Mouse (Mus musculus) heart, adult 9 months (tissue): ENCODE measurements around the gene Mdn1.

Experiments used
- DNase-seq, 2 experiments: peaks; one replicate each; pipeline ENCODE4 v3.0.0; 2022; ENCODE audit warnings: low spot score in 2 of 2

Gene Mdn1

DNA sequence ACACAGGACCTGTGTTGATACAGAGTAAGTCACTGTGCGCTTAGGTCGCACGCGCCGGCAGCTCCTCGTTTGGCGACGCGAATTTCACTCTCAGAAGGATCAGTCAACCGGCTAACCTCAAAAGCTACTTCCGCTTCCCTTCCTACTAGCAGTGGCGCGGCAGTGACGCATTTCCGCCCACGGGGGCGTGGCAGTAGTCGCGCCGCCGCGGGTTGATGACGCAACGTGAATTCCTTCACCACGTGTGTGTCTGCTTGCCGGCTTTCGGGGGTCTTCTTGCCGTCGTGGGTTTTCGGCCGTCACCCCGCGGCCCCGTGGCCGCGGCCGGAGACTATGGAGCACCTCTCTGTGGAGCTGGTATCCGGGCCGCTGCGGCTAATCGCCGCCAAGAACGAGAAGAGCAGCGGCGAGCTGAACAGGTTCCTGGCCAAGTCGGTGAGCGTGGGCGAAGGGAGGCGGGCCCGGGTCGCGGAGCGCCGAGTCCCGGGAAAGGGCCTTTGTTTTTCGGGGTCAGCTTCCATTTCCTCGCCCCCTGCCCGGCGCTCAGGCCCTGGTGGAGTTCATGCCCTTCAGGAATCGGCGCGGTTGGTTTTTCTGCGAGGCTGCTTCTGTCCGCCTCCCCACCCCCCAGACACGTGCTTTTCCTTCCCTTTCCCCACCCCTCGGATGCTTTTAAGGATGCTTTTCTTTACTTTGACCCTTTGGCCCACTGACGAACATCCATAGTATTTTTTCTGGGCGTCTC is at the start of gene Mdn1:
TSS of gene Mdn1 (plus strand) at position 202 of the 745 bp plus-strand sequence.
- DNase-seq, result peak; percentile 88 to 94

DNA sequence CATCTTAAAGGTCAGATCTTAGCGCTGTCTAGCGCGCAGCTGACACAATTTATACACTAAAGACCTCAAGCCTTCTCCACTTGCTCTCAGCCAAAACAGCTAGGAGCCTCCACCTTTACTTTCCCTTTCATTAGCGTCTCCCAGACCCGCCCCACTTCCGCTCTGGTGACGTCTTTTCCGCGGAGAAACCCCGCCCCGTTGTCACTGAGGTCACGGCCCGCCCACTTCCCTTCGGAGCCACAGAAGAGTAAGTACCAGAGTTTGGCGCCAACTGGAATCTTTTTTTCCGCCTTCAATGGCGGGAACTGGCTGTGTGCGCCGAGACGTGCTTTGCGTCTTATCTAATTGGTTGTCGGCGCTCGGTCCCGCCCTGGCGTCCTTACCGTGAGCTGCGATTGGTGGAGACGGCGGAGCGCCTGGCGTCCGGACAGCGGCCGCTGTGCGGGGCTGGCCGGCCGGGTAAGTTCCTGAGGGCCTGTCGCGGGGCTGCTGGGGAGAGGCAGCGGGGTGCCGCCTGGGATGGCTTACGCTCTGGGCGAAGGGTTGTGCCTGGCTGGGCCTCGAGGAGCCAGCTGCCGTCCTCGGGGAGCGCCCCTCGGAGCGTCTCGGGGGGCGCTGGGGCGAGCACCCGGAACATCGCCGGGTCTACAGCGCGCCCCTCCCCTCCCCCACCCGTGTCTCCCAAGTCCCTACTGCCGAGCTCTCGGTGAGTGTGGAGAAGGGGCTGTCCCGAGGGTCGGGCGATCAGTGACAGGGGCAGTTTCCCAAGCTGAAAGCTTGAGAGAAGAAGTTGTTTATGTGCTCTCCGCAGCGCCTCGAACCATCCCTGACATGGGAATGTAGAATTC is 41.7 kb upstream of the Mdn1 start, which contains the start of gene Casp8ap2:
TSS of gene Casp8ap2 (plus strand) at position 418 of the 848 bp plus-strand sequence.
- peak; percentile 100 for DNase-seq

DNA sequence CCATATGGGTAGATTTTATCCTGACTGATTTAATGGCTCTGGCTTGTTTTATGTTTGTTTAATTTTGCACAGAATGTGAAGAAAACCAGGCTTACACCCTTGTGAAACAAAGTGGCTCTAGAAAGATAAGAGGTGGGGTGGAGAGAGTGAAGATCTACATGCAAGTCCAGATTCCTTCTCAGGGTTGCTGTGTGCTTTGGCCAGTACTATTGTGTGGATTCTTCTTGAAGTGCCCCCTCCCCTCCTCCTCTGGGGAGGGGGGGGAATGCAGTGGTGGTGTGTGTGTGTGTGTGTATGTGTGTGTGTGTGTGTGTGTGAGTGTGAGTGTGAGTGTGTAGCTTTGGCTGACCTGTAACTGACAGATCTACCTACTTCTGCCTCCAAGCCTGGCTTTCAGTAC is 35.3 kb upstream of the Mdn1 start:
- DNase-seq, result no peak

DNA sequence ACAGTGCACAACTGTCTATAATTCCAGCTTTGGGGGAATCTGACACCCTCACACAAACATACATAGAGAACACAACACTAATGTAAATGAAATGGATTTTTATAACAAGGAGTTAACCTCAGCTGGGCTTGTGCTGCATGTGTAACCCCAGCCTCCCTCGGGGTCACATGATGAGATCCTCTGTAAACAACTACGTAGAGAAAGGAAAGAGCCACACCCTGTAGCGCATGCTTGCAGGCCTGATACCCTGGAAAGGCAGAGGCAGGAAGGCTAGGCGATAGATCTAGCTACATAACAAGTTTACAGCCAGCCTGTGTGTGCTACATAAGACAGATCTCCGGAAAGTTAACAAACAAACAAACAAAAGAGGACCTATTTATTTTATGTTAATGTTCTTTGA is 5.2 kb upstream of the Mdn1 start:
- peak in 1 of 2 experiments; percentile 3 for DNase-seq

DNA sequence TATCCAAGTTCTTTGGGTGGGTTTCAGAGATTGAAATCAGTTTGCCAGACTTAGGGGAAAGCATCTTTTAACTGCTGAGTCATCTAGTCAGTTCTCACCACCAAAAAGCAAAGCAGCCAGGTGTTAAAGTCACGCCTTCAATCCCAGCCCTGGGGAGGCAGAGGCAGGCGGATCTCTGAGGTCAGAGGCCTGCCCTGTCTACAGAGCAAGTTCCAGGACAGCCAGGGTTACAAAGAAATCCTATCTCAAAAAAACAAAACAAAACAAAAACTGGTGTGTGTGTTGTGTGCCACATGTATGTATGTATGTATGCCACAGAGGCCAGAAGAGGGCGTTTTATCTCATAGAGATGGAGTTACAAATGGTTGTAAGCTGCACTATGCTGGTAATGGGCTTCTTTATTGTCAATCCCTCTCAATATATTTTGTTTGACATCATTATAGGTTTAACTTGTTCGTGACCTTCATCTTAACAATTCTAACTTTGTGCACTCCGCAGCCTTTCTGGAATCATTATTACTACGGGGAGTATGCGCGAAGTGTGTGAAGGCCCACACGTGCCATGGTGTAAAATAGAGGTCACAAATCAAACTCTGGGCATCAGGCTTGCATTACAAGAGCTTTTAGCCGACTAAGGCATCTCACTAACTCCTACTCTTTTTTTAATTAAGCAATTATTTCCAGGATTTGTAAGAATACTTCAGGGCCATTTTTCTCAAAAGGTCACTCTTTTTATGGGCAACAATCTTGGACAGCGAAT is 594 bp upstream of the Mdn1 start:
- DNase-seq, result no peak

DNA sequence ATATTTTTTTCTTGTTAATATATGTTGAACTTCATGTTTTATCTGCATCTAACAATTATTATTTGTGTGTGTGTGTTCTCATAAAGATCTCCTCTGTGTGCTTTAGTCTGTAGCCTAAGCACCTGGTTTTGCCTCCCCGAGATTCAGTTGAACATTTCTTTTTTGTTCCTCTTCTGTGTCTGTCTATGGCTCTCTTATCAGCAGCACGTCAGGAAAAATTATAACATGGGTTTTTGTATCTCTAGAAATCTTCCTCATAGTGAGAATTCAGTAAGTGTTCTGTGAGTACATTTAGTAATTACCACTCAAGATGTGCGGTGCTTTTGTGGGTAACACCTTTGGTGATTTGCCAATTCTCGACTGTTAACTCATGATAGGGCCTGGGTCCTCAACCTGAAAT is 8.9 kb downstream of the Mdn1 start:
- no peak for DNase-seq

- no peak for DNase-seq
These were observed 11.4 kb downstream of the Mdn1 start for GRCm38 (mm10) chr4:32668291-32668690.

GRCm38 (mm10) chr4:32669825-32670224 is 12.9 kb downstream of the Mdn1 start:
- DNase-seq, result no peak

- no peak for DNase-seq
These were observed 17.1 kb downstream of the Mdn1 start for GRCm38 (mm10) chr4:32674025-32674424.

DNA sequence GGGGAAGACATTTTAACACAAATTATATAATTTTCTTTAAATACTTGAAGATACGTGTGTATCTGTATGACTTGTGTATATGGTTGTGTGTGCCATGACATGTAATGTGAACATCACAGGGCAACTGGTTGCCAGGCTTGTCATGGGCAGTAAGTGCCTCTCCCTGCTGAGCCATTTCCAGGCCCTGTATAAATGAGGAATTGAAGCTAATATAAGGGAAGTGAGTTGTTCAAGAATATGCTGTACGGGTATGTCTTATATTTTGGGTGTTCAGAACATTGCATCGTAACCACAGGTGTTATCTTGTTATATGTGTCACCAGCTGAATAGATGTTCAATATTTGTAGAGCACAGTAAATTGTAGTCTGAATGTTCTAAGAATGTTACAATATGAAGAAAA is 20.6 kb downstream of the Mdn1 start:
- no peak for DNase-seq

DNA sequence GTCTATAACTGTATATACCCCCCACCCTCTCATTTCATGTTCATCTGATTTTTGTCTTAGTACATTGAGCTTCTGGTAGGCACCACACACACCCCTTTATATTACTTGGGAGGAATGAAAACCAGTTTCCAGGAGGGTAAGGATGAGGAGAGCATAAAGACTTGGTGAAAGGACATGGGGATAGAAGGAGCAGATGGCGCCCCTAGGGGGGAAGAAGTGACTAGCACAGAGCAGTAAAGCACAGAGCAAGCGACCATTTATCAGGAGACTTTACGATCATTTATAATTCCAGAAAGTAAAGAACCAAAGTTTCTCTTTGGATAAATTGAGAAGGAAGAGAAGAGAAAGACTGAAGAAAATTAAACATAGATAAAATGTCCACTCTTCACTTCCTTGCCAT is 23.9 kb downstream of the Mdn1 start:
- DNase-seq, result no peak

- no peak for DNase-seq
These were observed 25.6 kb downstream of the Mdn1 start for GRCm38 (mm10) chr4:32682471-32682870.

- DNase-seq, result no peak
These were observed 26.2 kb downstream of the Mdn1 start for GRCm38 (mm10) chr4:32683061-32683582.

DNA sequence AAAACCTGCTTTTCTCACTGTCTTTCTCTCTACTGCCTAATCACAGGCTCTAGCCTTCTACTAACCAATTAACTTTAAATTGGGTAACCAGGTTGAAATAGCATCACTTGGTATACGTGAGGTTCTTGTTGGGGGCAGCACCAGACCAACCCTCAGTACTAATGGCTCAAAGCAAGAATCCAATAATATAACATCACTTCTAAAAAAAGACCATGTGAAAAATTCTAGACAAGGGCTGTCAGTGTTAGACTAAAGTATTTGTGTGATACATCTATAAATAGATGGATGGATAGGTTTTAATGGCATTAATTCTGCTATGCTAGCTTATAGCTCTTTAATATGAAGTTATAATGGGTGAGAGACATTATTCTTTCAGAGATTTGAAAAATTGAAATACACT is 60.8 kb downstream of the Mdn1 start:
- DNase-seq, result no peak

DNA sequence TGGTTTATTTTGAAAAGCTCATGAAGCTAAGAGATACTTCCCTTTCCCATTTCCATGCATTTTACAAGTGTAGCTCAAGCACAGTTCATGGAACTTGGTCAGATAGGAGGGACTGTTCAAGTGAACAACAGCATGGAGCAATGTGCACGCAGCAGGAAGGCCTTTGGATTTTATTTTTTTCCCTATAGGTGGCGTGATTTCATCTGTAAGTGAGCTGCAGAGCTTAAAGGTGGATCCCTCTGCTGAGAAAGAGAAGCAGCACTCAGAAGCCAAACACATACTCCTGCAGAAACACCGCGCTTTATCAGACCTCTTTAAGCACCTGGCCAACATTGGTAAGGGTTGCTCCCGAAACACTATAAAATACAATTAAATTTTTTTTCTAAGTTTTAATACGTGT is 88.5 kb downstream of the Mdn1 start:
- DNase-seq, result no peak

- DNase-seq, result no peak
These were observed 91.5 kb downstream of the Mdn1 start for GRCm38 (mm10) chr4:32748396-32748795.

DNA sequence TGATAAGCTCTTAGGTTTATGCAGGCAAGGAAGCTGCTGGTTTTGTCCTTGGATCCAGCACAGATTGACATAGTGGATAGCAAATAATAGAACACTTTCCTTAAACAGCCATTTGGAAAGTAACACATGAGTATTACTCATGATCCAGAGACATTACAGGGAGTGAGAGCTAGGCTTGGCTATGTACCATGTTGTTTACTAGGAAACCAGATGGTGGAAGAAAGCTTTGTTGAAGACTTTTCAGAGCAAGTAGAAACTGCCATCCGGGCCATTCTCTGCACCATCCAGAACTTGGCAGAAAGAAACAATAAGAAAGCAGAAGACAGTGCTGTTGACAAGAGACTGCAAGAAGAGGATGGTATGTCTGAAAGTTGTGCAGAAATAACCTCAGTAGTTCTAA is 93.8 kb downstream of the Mdn1 start:
- DNase-seq, result no peak

- DNase-seq, result no peak
These were observed 100.5 kb downstream of the Mdn1 start for GRCm38 (mm10) chr4:32757430-32757829.

- no peak for DNase-seq
These were observed 110.6 kb downstream of the Mdn1 start for GRCm38 (mm10) chr4:32767471-32767870.

- no peak for DNase-seq
These were observed 111.1 kb downstream of the Mdn1 start for GRCm38 (mm10) chr4:32768046-32768445.

DNA sequence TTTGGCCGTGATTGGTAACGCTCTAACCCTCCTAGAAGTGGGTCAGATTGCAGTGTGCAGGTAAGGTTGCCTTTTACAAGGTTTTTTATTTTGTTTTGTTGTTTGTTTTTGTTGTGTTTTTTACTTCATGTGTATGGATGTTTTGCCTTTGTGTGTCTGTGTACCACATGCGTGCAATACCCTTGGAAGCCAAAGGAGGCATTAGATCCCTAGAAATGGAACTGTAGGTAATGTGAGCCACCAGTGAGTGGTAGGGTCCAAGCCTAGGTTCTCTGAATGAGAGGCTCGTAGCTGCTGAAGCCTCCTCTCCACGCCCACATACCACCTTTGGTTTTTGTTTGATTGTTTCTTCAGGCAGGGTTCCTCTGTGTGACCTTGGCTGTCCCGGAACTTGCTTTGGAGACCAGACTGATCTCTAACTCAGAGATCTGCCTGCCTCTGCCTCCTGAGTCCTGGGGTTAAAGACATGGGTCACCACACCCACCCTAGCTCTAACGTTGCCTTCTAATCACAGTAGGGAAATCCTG is 113.4 kb downstream of the Mdn1 start:
- no peak for DNase-seq

GRCm38 (mm10) chr4:32779996-32780395 is 123.1 kb downstream of the Mdn1 start:
- no peak for DNase-seq
